Mouse (Mus musculus) thymus, adult 2 months (tissue): Measurements from ENCODE around the gene Pa2g4.

ENCODE experiments used
- CTCF ChIP-seq: fragments of 200-500 bp; IDR thresholded peaks from 2 replicates; pipeline ENCODE4 v1.5.1; 2012; ENCODE audit warnings: mild to moderate bottlenecking, control low read depth, low read length, moderate library complexity, borderline replicate concordance; ENCODE audit not compliant: control insufficient read depth, poor library complexity, insufficient read depth; ENCODE audit errors: extremely low read depth
- POLR2A ChIP-seq: fragments of 200-500 bp; IDR thresholded peaks from 2 replicates; pipeline ENCODE4 v1.6.1; 2012; ENCODE audit warnings: mild to moderate bottlenecking, low read length, control low read depth, moderate library complexity; ENCODE audit not compliant: control insufficient read depth, poor library complexity, insufficient read depth; ENCODE audit errors: extremely low read depth

DNA sequence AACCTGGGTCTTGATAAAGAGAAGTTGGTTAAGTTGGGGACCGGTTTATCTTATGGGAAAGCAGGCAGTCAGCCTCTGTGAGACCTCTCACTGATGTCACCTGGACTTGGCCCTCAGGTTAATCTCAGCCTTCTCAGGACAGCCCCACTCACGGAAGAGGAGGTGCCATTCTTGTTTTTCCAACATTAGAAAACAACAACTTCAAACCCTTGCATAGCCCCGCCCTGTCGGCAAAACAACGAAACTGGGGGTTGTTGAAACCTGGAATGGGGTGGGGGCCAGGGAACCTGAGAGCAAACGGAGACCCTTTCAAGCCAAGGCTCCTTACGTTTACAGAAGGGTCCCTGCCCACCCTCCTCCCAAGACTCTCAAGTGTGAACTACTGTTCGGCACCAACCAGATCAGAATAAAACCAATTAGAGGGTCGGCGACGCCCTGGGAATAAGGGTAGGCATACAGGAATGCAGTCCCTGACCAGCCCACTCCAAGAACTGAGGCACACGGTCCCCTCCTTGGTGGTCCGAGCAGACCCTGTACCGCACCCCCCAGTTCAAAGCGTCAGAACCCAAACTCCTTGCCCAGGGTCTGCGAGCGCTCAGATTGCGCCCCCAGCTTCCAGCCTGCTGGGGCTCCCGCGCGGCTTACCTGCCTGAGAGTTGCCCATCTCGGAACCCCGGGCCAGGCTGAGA lies 23.1 kb upstream of the Pa2g4 start:
- no peak for TF ChIP-seq POLR2A
- TF ChIP-seq CTCF: 0 out of 2 replicates have a peak, but pooled peaks have one; percentile 2
